Mouse (Mus musculus): ENCODE data around the gene Yjefn3.

- TF ChIP-seq CTCF (IDR thresholded peaks at IDR 0.05), result no peak
- TF ChIP-seq POLR2A (IDR thresholded peaks at IDR 0.05; ENCODE audit: insufficient read depth, low read depth, low read length), result no peak
- no peak for TF ChIP-seq EP300 (IDR thresholded peaks at IDR 0.05; ENCODE audit: insufficient read depth, low read depth, low read length)
These were observed 2.6 kb downstream of the Yjefn3 start for GRCm38 (mm10) chr8:69899876-69900275.
